Mouse (Mus musculus) limb, embryonic 12.5 days (tissue): ENCODE measurements around the gene Slc5a8. TPM values are rescaled to one million over a fixed set of nuclear protein-coding genes. Genes with fewer than 3 reads are reported as not detected.
A peak's percentile ranks its signal among the peaks of the same experiment; 100 is the strongest.

Source experiments
- ATAC-seq: fragments of 200-750 bp; cut with Nextera tagmentation; 2 replicates; pipeline ENCODE4 v1.8.0; 2017; ENCODE audit warnings: low read depth, moderate TSS enrichment; ENCODE audit not compliant: insufficient number of reproducible peaks, insufficient read depth, low FRiP score, low TSS enrichment
- H3K27ac ChIP-seq: fragments of 300-500 bp; sonication (generic); 2 replicates; pipeline ENCODE4 v1.5.1; 2016; ENCODE audit warnings: mild to moderate bottlenecking, moderate library complexity
- H3K27me3 ChIP-seq: fragments of 300-500 bp; sonication (generic); 2 replicates; pipeline ENCODE4 v1.6.1; 2016; ENCODE audit warnings: mild to moderate bottlenecking, moderate library complexity
- H3K36me3 ChIP-seq: fragments of 300-500 bp; sonication (generic); 2 replicates; pipeline ENCODE4 v1.6.1; 2016; ENCODE audit warnings: mild to moderate bottlenecking, moderate library complexity
- H3K4me1 ChIP-seq: fragments of 300-500 bp; sonication (generic); replicated peaks from 2 replicates; pipeline ENCODE4 v1.6.1; 2016
- H3K4me2 ChIP-seq: fragments of 300-500 bp; sonication (generic); 2 replicates; pipeline ENCODE4 v1.6.1; 2016; ENCODE audit warnings: mild to moderate bottlenecking, moderate library complexity
- H3K4me3 ChIP-seq: fragments of 300-500 bp; sonication (generic); replicated peaks from 2 replicates; pipeline ENCODE4 v1.5.1; 2016; ENCODE audit warnings: mild to moderate bottlenecking
- H3K9ac ChIP-seq: fragments of 300-500 bp; sonication (generic); replicated peaks from 2 replicates; pipeline ENCODE4 v1.6.1; 2016; ENCODE audit warnings: mild to moderate bottlenecking, moderate library complexity
- H3K9me3 ChIP-seq: fragments of 300-500 bp; sonication (generic); 2 replicates; pipeline ENCODE4 v1.6.1; 2016; ENCODE audit warnings: mild to moderate bottlenecking, moderate library complexity
- WGBS: fragments of 180-500 bp; shearing (Covaris S2); methylation state at CpG from one replicate; pipeline ENCODE4 v1.1.7; 2016; 5-methylcytosine and 5-hydroxymethylcytosine counted together
- polyA plus RNA-seq: library from polyadenylated mRNA; unstranded; fragments of >200 nt; fragmentation: Nextera tagmentation; extraction: Ambion mirVana; gene quantifications from 2 replicates; pipeline ENCODE4 v1.2.1, GENCODE M21; 2016

Gene Slc5a8
- 0.04 and 0.15 TPM in 2 replicates for polyA plus RNA-seq

DNA sequence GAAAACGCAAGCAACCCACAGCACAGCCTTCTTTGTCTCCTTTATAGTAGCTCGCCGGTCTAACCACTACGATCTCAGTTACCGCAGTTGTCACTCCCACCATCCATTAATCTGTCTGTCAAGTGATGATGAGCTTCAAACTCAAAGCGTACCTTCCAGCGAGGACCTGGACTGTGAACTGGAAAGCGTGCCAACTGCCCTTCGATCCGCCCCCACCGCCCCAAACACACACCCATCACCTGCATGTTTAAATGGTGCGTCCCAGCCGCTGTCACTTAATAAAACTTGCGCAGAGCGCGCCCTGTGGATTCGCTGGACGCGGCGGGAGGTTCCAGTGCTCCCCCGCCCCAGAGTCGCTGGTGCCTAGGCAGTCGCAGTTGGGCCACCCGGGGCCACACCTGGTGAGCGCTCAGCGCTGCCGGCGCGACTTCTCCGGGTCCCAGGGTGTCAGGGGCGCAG lies at the start of gene Slc5a8:
Slc5a8 (plus strand) TSS at position 361 of the 459 bp plus-strand sequence.
- H3K27me3 ChIP-seq: peaks cover 48% of the 10 kb centered on the region
- no peaks in the 10 kb centered on the region for H3K36me3 ChIP-seq
- H3K4me2 ChIP-seq: peak within 1 kb of the TSS; percentile 62
- peak; percentile 31; the same call in 1 of the 2 replicates for ATAC-seq
- no peak within 1 kb of the TSS for H3K9ac ChIP-seq
- H3K4me3 ChIP-seq: peak within 1 kb of the TSS; percentile 33
- peaks cover 9% of the 10 kb centered on the region for H3K4me1 ChIP-seq
- 2% methylated on average over 31 of the region's 31 CpGs for WGBS
- H3K9me3 ChIP-seq: no peaks in the 10 kb centered on the region; the same call in 1 of the 2 replicates
- H3K27ac ChIP-seq: no peak within 1 kb of the TSS

DNA sequence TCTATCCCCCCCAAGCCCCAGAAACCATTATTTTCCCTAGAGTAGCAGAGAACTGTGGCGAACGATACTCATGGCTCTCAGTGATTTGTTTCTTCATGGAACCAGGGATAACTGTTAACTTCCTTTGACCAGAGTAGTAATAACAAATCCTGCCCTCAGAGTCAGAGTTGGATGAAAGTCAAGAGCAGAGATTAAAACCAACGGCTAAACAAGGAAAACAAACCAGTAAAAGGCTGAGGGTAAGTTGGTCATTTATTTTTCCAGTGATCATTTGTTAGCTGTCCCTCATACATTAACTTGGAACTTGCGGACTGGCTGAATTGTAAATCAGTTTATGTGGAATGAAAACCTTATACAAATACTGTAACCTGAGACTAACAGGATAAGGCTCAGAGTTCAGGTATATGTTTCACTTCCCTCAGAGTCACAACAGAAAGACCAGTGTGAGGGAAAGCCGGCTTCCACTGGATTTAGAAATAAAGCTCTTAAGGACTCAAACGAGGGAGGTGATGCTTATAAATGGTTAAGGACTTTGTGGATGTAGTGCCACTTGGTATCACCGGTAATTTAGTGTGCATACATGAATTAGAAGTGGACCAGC lies 36.8 kb upstream of the Slc5a8 start:
- no peaks in the 10 kb centered on the region for H3K27me3 ChIP-seq
- H3K27ac ChIP-seq: no peak overlapping the region
- no peak for ATAC-seq
- WGBS: 71% methylated on average over 7 of the region's 7 CpGs
- H3K4me2 ChIP-seq: no peak overlapping the region
- H3K9ac ChIP-seq: no peak overlapping the region
- no peaks in the 10 kb centered on the region for H3K4me1 ChIP-seq
- H3K4me3 ChIP-seq: no peak overlapping the region
- H3K9me3 ChIP-seq: no peaks in the 10 kb centered on the region
- no peaks in the 10 kb centered on the region for H3K36me3 ChIP-seq

DNA sequence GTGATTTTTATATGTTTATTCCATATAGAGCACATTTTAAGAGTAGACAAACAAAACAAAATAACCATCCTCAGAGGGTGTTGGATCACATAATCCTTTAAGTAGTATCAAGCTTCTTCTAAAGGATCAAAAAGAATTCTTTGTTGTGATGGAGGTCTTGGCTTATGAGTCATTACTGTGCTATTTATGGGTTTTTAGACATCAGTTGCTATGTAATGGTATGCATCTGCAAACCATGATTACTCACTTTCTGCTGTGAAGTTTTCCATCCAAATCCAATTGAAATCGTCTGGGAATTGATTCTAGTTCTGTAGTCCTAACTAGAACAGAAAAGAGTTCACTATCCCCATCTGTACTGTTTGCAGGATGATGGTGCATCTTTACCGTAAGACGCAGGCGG lies 35.8 kb upstream of the Slc5a8 start:
- WGBS: 88% methylated on average over 4 of the region's 4 CpGs

DNA sequence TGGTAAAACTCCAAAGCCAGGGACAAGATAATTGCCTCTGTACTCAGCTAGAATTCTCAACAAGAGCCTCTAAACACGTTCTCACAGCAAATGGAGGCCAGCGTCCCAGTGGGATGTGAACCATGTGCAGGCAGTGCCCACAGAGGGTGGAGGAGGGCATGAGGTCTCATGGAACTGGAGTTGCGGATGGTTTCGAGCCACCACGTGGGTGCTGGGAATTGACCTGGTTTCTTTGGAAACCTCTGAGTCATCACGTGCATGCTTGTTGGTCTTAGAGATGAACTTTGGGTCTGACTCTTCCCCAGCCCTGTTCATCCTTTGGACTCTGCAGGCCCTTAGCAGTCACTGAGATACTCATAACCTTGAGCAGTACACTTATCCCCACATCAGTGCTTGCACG lies 32.5 kb upstream of the Slc5a8 start:
- Histone ChIP-seq H3K4me1 (no peaks in the 10 kb centered on the region), H3K9ac (no peak overlapping the region), H3K27me3 (no peaks in the 10 kb centered on the region), H3K9me3 (no peaks in the 10 kb centered on the region), H3K36me3 (no peaks in the 10 kb centered on the region), H3K4me2 (no peak overlapping the region), H3K4me3 (no peak overlapping the region), H3K27ac (no peak overlapping the region)
- ATAC-seq: no peak
- WGBS: 88% methylated on average over 7 of the region's 7 CpGs

More for the DNA sequence above, 35.8 kb upstream of the Slc5a8 start:
- H3K4me2 ChIP-seq: no peak overlapping the region
- no peak overlapping the region for H3K4me3 ChIP-seq
- no peak for ATAC-seq
- no peak overlapping the region for H3K9ac ChIP-seq
- H3K9me3 ChIP-seq: no peaks in the 10 kb centered on the region
- no peaks in the 10 kb centered on the region for H3K27me3 ChIP-seq
- no peaks in the 10 kb centered on the region for H3K4me1 ChIP-seq
- H3K27ac ChIP-seq: no peak overlapping the region
- no peaks in the 10 kb centered on the region for H3K36me3 ChIP-seq

DNA sequence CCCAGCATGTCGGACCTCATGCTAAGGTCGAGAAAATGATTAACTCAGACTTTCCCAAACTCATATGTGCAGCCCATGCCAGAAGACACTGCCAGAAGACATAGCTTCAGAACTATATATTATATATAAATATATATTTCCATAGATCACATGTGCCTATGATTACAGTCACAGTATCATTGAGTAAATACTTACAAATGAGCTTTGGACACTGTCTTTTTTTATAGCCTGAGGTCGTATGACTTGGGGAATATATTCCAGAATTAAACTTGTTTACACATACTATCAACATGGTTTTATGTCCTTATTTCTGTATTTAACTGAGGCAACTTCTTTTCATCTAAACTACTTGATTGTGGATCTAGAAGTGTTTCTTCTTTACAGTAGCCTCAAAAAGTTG lies 24.9 kb upstream of the Slc5a8 start:
- no peak for ATAC-seq
- H3K9me3 ChIP-seq: no peaks in the 10 kb centered on the region
- WGBS: 80% methylated on average over 3 of the region's 3 CpGs
- H3K4me3 ChIP-seq: no peak overlapping the region
- no peak overlapping the region for H3K27ac ChIP-seq
- no peaks in the 10 kb centered on the region for H3K4me1 ChIP-seq
- H3K36me3 ChIP-seq: no peaks in the 10 kb centered on the region
- no peak overlapping the region for H3K4me2 ChIP-seq
- no peak overlapping the region for H3K9ac ChIP-seq
- H3K27me3 ChIP-seq: no peaks in the 10 kb centered on the region

DNA sequence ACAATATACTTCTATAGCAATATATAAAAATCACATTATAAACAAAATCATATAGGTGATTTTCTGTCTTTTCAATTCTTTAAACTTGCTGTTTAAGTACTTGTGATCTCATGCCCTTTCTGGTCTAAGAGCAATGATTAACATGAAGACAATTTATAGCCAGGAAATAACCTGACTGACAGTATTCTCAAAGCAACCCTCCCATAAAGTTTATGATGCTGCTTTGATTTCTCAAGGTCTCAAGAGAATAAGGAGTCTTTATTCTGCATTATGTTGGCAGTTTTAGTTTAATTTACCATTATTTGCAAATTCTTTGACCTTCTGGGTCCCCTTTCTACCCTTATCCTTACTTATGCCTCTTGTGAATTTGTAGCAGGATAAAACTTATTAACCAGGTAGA lies 24.4 kb upstream of the Slc5a8 start:
- Histone ChIP-seq H3K4me2 (no peak overlapping the region), H3K9ac (no peak overlapping the region), H3K9me3 (no peaks in the 10 kb centered on the region), H3K4me1 (no peaks in the 10 kb centered on the region), H3K4me3 (no peak overlapping the region), H3K27me3 (no peaks in the 10 kb centered on the region), H3K27ac (no peak overlapping the region), H3K36me3 (no peaks in the 10 kb centered on the region)
- ATAC-seq: no peak

DNA sequence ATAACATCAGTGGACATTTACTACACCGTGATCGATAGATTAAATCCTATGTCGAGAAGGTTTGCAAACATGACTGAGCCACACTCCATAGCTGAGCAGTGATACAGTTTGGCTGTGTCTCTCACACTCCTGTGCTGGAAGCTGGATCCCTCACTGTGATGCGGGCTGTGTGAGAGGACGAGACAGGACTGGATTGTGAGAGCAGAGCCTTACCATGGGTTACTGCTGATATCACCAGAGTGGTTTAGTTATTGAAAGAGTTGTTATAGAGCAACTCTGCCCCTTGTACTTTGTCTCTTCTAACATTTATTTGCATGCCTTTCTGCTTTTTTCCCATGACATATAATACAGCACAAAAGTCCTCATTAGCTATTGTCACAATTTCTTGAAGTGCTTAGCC lies 23.5 kb upstream of the Slc5a8 start:
- Histone ChIP-seq H3K4me3 (no peak overlapping the region), H3K27ac (no peak overlapping the region), H3K9me3 (no peaks in the 10 kb centered on the region), H3K36me3 (no peaks in the 10 kb centered on the region), H3K27me3 (no peaks in the 10 kb centered on the region), H3K9ac (no peak overlapping the region), H3K4me2 (no peak overlapping the region), H3K4me1 (no peaks in the 10 kb centered on the region)
- 90% methylated on average over 5 of the region's 5 CpGs for WGBS
- ATAC-seq: no peak

DNA sequence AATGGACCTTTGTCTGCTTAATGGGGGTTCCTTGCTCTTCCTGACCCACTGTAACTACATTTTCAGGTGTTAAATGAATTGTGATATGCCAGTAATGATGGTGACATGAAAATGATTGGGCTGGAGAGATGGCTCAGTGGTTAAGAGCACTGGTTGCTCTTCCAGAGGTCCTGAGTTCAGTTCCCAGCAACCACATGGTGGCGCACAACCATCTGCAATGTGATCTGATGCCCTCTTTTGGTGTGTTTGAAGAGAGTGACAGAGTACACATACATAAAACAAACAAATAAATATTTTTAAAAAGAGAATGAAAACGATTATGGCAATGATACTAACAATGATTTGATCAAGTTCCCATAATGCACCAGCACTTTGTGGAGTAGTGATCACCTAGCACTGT lies 19.8 kb upstream of the Slc5a8 start:
- Histone ChIP-seq H3K36me3 (no peaks in the 10 kb centered on the region), H3K4me2 (no peak overlapping the region), H3K9me3 (no peaks in the 10 kb centered on the region), H3K9ac (no peak overlapping the region), H3K4me3 (no peak overlapping the region), H3K27me3 (no peaks in the 10 kb centered on the region), H3K27ac (no peak overlapping the region), H3K4me1 (no peaks in the 10 kb centered on the region)
- ATAC-seq: no peak
- WGBS: 77% methylated on average over 2 of the region's 2 CpGs

DNA sequence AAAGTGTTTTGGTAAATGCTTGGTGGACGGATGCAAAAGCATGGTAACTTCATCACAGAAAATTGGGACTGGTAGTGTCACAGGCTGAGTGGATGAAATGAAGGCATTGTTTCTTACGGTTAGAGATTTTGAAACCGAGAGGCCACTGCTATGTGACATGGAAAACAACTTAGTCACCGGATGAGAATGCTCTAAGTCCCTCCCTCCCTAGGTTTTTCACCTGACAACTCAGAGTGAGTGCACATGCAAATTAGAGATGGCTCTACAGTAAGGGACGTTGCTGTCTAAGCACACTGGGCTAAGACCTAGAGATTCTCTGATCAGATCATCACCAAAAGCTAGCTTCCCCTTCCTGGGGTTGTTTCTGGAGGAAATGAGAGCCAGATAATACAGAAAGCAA lies 10.9 kb upstream of the Slc5a8 start:
- ATAC-seq: no peak
- H3K4me2 ChIP-seq: no peak overlapping the region
- no peaks in the 10 kb centered on the region for H3K9me3 ChIP-seq
- no peaks in the 10 kb centered on the region for H3K4me1 ChIP-seq
- no peak overlapping the region for H3K27ac ChIP-seq
- H3K36me3 ChIP-seq: no peaks in the 10 kb centered on the region
- H3K4me3 ChIP-seq: no peak overlapping the region
- no peak overlapping the region for H3K9ac ChIP-seq
- 64% methylated on average over 5 of the region's 5 CpGs for WGBS
- H3K27me3 ChIP-seq: no peaks in the 10 kb centered on the region

DNA sequence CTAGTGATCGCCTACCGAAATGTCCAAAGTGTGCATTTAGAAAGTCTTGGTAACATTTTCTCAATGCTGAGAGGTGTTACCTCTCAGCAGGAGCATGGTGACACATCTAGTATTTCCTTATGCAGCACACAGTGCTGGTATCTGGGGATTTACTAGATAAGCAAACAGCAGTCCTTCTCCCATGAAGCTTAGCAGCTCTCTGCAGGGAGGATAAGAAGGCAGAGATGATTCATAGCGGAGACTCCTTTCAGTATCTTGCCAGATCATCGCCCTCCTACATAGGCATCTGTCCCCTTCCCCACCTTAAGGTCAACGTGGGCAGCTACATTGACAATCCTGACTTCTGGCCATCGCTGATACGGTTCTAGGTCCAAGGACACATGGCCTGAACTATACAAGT lies 8.4 kb upstream of the Slc5a8 start:
- H3K9me3 ChIP-seq: no peaks in the 10 kb centered on the region
- H3K4me3 ChIP-seq: no peak overlapping the region
- no peak for ATAC-seq
- no peak overlapping the region for H3K9ac ChIP-seq
- H3K27me3 ChIP-seq: no peaks in the 10 kb centered on the region
- H3K27ac ChIP-seq: no peak overlapping the region
- no peaks in the 10 kb centered on the region for H3K4me1 ChIP-seq
- no peaks in the 10 kb centered on the region for H3K36me3 ChIP-seq
- no peak overlapping the region for H3K4me2 ChIP-seq
- WGBS: 89% methylated on average over 7 of the region's 7 CpGs

DNA sequence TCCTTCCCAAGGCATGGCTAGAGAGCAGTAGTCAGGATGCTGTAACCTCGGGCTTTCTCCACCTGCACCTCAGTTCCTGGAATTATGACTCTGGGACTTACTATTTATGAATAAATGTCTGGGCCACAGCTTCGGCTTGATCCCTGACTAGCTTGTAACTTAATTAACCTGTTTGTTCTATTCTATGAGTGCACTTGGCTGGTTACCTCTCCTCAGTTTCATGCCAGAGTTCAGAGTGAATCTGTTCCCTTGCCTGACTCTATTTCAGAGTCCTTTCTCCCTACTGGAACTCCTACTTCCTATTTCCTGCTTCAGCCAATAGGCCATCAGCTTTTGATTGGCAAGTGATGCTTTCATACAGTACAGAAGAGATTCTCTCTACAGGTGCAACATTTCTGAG lies 2.1 kb upstream of the Slc5a8 start:
- no peak for ATAC-seq
- no peak overlapping the region for H3K9ac ChIP-seq
- H3K9me3 ChIP-seq: no peaks in the 10 kb centered on the region; the same call in 1 of the 2 replicates
- no peak overlapping the region for H3K4me2 ChIP-seq
- H3K36me3 ChIP-seq: no peaks in the 10 kb centered on the region
- WGBS: 91% methylated on average over 2 of the region's 2 CpGs
- H3K4me3 ChIP-seq: no peak overlapping the region
- peaks cover 48% of the 10 kb centered on the region for H3K27me3 ChIP-seq
- peaks cover 9% of the 10 kb centered on the region for H3K4me1 ChIP-seq
- H3K27ac ChIP-seq: no peak overlapping the region

DNA sequence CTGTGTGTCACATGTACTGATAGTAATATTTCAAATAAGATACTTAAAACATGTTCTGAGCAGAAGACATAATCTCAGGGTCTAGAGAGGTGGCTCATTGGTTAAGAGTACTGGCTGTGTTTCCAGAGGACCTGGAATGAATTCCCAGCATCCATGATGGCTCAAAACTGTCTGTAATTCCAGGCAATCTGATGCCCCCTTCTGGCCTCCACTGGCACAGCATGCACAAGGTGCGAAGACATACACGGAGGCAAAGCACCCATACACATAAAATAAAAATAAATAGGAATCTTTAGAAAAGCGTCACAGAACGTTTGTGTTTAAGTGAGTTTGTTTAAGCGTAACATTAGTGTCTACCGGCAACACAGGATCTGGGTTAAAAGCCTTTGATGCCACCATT lies 956 bp upstream of the Slc5a8 start:
- ATAC-seq: no peak
- peaks cover 48% of the 10 kb centered on the region for H3K27me3 ChIP-seq
- peaks cover 9% of the 10 kb centered on the region for H3K4me1 ChIP-seq
- H3K9ac ChIP-seq: no peak overlapping the region
- no peak overlapping the region for H3K4me2 ChIP-seq
- no peaks in the 10 kb centered on the region for H3K36me3 ChIP-seq
- H3K27ac ChIP-seq: no peak overlapping the region
- H3K4me3 ChIP-seq: no peak overlapping the region
- H3K9me3 ChIP-seq: no peaks in the 10 kb centered on the region; the same call in 1 of the 2 replicates
- 75% methylated on average over 6 of the region's 6 CpGs for WGBS
